Comparison of ENCODE assay signal across 8 mouse cellular contexts in the genomic region with DNA sequence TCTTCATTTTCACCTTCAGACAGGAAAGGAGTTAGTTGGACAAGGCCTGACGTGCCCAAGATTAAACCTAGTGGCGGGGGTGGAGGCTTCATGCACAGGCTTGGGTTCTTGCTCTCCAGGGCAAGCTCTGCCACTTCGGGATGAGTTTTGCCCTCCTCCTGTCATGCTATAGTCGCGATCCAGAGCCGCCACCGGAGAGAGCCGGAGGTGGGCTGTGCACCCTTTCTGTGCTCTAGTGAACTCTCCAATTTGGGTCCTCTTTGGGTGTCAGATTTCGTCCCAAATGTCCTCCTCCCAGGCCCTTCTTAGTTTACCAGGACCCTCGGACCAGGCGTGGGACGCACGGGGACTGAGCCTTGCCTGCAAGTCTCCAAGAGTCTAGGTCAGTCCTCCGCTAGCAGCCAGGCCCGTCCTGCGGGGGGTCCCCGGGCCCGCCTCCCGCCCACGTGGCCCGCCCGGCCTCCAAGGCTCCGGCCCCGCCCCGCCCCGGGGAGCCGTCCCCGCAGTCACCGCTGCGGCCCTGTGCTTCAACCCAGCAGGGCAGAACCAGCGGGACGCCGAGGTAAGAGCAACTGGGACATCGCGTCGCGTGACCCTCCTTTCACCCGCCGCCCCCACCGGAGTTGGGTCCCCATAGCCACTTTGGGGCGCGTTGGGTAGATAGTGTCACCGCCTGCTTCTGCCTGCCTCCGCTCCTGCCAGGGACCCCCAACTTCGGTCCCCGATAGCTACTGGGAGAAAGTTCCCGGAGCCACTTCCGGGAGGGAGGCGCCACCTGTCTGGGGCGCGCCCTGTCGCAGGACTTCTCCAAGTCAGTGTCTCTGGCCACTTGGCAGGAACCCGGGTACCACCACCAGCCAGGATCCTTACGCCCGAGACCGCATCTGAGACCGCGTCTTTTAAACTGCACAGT. TPM values are rescaled to one million over a fixed set of nuclear protein-coding genes. Genes with fewer than 3 reads are reported as not detected.
DNase-seq lines count a peak whose midpoint lies in the region; ATAC-seq and TF ChIP-seq lines count a peak whose summit lies in the region.

A gene (plus strand): TSS at position 538 of the 913 bp plus-strand sequence.

- H3K4me3 ChIP-seq in embryonic facial prominence, embryonic 14.5 days (ENCODE audit: low read depth, low read length) = peak within 1 kb of the TSS; percentile 59
- H3K4me3 ChIP-seq in heart, embryonic 15.5 days = peak within 1 kb of the TSS; percentile 64
- H3K4me3 ChIP-seq in lung, adult 2 months (replicated peaks; ENCODE audit: extremely low read depth, low read depth, low read length) = peak within 1 kb of the TSS; percentile 83
- peak within 1 kb of the TSS; percentile 39 for H3K4me3 ChIP-seq in neural tube, embryonic 14.5 days (ENCODE audit: low read depth, low read length)

- peak; percentile 59; the same call in 1 of the 2 replicates for TF ChIP-seq POLR2A in lung, adult 2 months (IDR thresholded peaks at IDR 0.05; ENCODE audit: borderline replicate concordance, extremely low read depth, low read depth, low read length)

- no peak for TF ChIP-seq CTCF in lung, adult 2 months (IDR thresholded peaks at IDR 0.05; ENCODE audit: insufficient read depth, low read length)

- no peaks in the 10 kb centered on the region for H3K36me3 ChIP-seq in embryonic facial prominence, embryonic 14.5 days (ENCODE audit: control insufficient read depth, insufficient read depth, low read length)
- H3K36me3 ChIP-seq in heart, embryonic 15.5 days = no peaks in the 10 kb centered on the region
- no peaks in the 10 kb centered on the region for H3K36me3 ChIP-seq in neural tube, embryonic 14.5 days (ENCODE audit: control insufficient read depth, insufficient read depth, low read length)

- peak; percentile 17 to 22 for DNase-seq in spleen, adult 18-20 months
- no peak for DNase-seq in spleen, postnatal 14 days (ENCODE audit: low spot score in 2 of 2)
- DNase-seq in embryonic facial prominence, embryonic 14.5 days (ENCODE audit: low spot score) = peak; percentile 54
- peak; percentile 86 for DNase-seq in kidney, postnatal 10 days
- peak; percentile 54 for DNase-seq in lung, adult 2 months
- DNase-seq in urinary bladder, postnatal 36 days (ENCODE audit: low spot score in 2 of 2) = peak; percentile 67 to 77

- H3K27me3 ChIP-seq in embryonic facial prominence, embryonic 14.5 days (replicated peaks; ENCODE audit: control insufficient read depth, insufficient read depth, low read length) = 0 out of 2 replicates have a peak, but pooled peaks cover 11% of the 10 kb centered on the region
- H3K27me3 ChIP-seq in heart, embryonic 15.5 days = 0 out of 2 replicates have a peak, but pooled peaks cover 5% of the 10 kb centered on the region
- peaks cover 11% of the 10 kb centered on the region; the same call in 1 of the 2 replicates for H3K27me3 ChIP-seq in neural tube, embryonic 14.5 days (ENCODE audit: control insufficient read depth, insufficient read depth, low read length)

- 0 out of 2 replicates have a peak, but pooled peaks cover 5% of the 10 kb centered on the region for H3K4me1 ChIP-seq in embryonic facial prominence, embryonic 14.5 days (ENCODE audit: control insufficient read depth, insufficient read depth, low read length)
- peaks cover 16% of the 10 kb centered on the region for H3K4me1 ChIP-seq in heart, embryonic 15.5 days (replicated peaks)
- H3K4me1 ChIP-seq in lung, adult 2 months (ENCODE audit: control insufficient read depth, insufficient read depth, low read length) = peaks cover 9% of the 10 kb centered on the region
- H3K4me1 ChIP-seq in neural tube, embryonic 14.5 days (ENCODE audit: control insufficient read depth, insufficient read depth, low read length) = peaks cover 4% of the 10 kb centered on the region; the same call in 1 of the 2 replicates

- H3K27ac ChIP-seq in embryonic facial prominence, embryonic 14.5 days (replicated peaks; ENCODE audit: low read depth, low read length) = no peak within 1 kb of the TSS
- 0 out of 2 replicates have a peak within 1 kb of the TSS, but pooled peaks have one; percentile 20 for H3K27ac ChIP-seq in heart, embryonic 15.5 days
- H3K27ac ChIP-seq in neural tube, embryonic 14.5 days (ENCODE audit: low read depth, low read length) = no peak within 1 kb of the TSS

- peak; percentile 77 for ATAC-seq in embryonic facial prominence, embryonic 14.5 days (ENCODE audit: low read depth)
- peak; percentile 87 for ATAC-seq in heart, embryonic 15.5 days (replicated peaks; ENCODE audit: insufficient number of reproducible peaks, insufficient read depth, low FRiP score, low read depth)
- ATAC-seq in neural tube, embryonic 14.5 days (ENCODE audit: low read depth) = peak; percentile 63

- no peaks in the 10 kb centered on the region for H3K9me3 ChIP-seq in embryonic facial prominence, embryonic 14.5 days (ENCODE audit: control insufficient read depth, low read length)
- no peaks in the 10 kb centered on the region for H3K9me3 ChIP-seq in heart, embryonic 15.5 days (replicated peaks)
- H3K9me3 ChIP-seq in neural tube, embryonic 14.5 days (ENCODE audit: control insufficient read depth, low read length) = no peaks in the 10 kb centered on the region

- peak within 1 kb of the TSS; percentile 64 for H3K9ac ChIP-seq in embryonic facial prominence, embryonic 14.5 days (ENCODE audit: low read depth, low read length)
- H3K9ac ChIP-seq in heart, embryonic 15.5 days = peak within 1 kb of the TSS; percentile 65
- peak within 1 kb of the TSS; percentile 37; the same call in 1 of the 2 replicates for H3K9ac ChIP-seq in neural tube, embryonic 14.5 days (replicated peaks; ENCODE audit: low read depth, low read length)

- 1% methylated on average over 42 of the region's 58 CpGs for WGBS in embryonic facial prominence, embryonic 14.5 days
- 1% methylated on average over 58 of the region's 58 CpGs for whole genome bisulfite sequencing in heart, embryonic 15.5 days
- 3% methylated on average over 57 of the region's 58 CpGs for WGBS in lung, adult 2 months
- under 1% methylated on average over 54 of the region's 58 CpGs for WGBS in neural tube, embryonic 14.5 days

- peak within 1 kb of the TSS; percentile 97 for H3K4me2 ChIP-seq in embryonic facial prominence, embryonic 14.5 days (ENCODE audit: low read depth, low read length)
- peak within 1 kb of the TSS; percentile 89 for H3K4me2 ChIP-seq in heart, embryonic 15.5 days
- H3K4me2 ChIP-seq in neural tube, embryonic 14.5 days (ENCODE audit: low read depth, low read length) = peak within 1 kb of the TSS; percentile 100

RNA-seq across cellular contexts. Expression of the gene that starts here (rescaled TPM):
- 14.4 and 15.3 TPM in 2 replicates for polyA plus RNA-seq in embryonic facial prominence, embryonic 14.5 days (2014; fragmentation: Nextera tagmentation; extraction: Ambion mirVana)
- polyA plus RNA-seq in heart, embryonic 15.5 days (2015; fragmentation: Nextera tagmentation; extraction: Ambion mirVana) = 14.7 and 15.4 TPM in 2 replicates
- polyA plus RNA-seq in lung, adult 2 months (2012; rRNA removed) = 36.6 and 48.5 TPM in 2 replicates
- 9.9 and 13.4 TPM in 2 replicates for polyA plus RNA-seq in neural tube, embryonic 14.5 days (2014; fragmentation: Nextera tagmentation; extraction: Ambion mirVana)

Comparison
In these comparisons a context has a peak if more than half of its experiments do, and no peak if none do; other contexts are left out.
1. DNase-seq: peak in spleen, adult 18-20 months (2 of 2), embryonic facial prominence, embryonic 14.5 days (single experiment), kidney, postnatal 10 days (single experiment), lung, adult 2 months (single experiment) and urinary bladder, postnatal 36 days (2 of 2); none in spleen, postnatal 14 days (0 of 2).
2. Peak in every context shown above with its lines, with median percentiles within 50 percentile points of each other: ATAC-seq, H3K4me2 ChIP-seq, H3K4me3 ChIP-seq and H3K9ac ChIP-seq.